In the genomic region with DNA sequence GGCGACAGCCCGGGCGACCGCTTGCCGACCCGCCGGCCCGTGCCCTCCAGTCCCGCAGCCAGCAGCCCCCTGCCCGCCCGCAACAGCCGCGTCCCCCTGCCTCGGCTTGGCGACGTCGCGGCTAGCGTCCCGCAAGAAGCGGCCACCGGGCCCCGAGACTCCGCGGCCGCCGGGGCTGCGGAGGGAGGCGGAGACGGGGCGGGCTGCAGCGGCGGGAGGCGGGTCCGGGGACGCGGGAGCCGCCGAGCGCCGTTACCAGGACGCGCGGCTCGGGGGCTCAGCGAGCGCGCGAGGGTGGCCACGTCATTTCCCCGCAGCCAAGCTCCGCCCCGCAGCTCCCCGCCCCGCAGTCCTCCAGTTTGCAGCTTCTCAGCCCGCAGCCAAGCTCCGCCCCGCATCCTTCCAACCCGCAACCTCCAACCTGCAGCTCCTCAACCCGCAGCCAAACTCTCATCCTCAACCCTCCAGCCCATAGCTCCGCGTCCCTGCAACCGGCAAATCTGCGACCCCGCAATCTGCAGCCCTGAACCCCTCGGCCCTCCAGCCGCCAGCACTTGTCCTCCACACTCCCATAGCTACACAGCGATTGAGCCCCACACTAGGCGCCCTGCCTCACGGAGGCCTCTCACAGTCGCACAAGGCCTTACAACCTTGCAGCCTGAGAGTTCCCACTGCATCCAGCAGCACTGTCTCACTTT, we compare ENCODE assay signal across 8 mouse cellular contexts. TPM values are rescaled to one million over a fixed set of nuclear protein-coding genes. Genes with fewer than 3 reads are reported as not detected.
DNase-seq lines count a peak whose midpoint lies in the region; ATAC-seq and TF ChIP-seq lines count a peak whose summit lies in the region.

A gene (minus strand): TSS at position 169 of the 698 bp plus-strand sequence.

- no peak for TF ChIP-seq EP300 in liver, embryonic 14.5 days (IDR thresholded peaks at IDR 0.05; ENCODE audit: low read depth)

- peak within 1 kb of the TSS; percentile 88 for H3K4me2 ChIP-seq in forebrain, embryonic 15.5 days (replicated peaks)
- H3K4me2 ChIP-seq in liver, embryonic 14.5 days (ENCODE audit: low read depth) = peak within 1 kb of the TSS; percentile 62
- H3K4me2 ChIP-seq in neural tube, embryonic 12.5 days (replicated peaks) = peak within 1 kb of the TSS; percentile 85

- no peaks in the 10 kb centered on the region for H3K9me3 ChIP-seq in forebrain, embryonic 15.5 days
- H3K9me3 ChIP-seq in liver, embryonic 14.5 days (ENCODE audit: control insufficient read depth, low read length) = no peaks in the 10 kb centered on the region
- no peaks in the 10 kb centered on the region for H3K9me3 ChIP-seq in neural tube, embryonic 12.5 days

- no peaks in the 10 kb centered on the region for H3K36me3 ChIP-seq in forebrain, embryonic 15.5 days
- H3K36me3 ChIP-seq in liver, embryonic 14.5 days (replicated peaks; ENCODE audit: control insufficient read depth, insufficient read depth, low read depth) = no peaks in the 10 kb centered on the region
- H3K36me3 ChIP-seq in neural tube, embryonic 12.5 days = no peaks in the 10 kb centered on the region

- peak within 1 kb of the TSS; percentile 56 for H3K9ac ChIP-seq in forebrain, embryonic 15.5 days (replicated peaks)
- H3K9ac ChIP-seq in liver, embryonic 14.5 days (replicated peaks) = no peak within 1 kb of the TSS
- H3K9ac ChIP-seq in neural tube, embryonic 12.5 days = peak within 1 kb of the TSS; percentile 82

- DNase-seq in CD4-positive helper T cell, adult 2 months (ENCODE audit: low read depth, low spot score) = peak; percentile 12
- peak; percentile 60 to 61 for DNase-seq in heart, postnatal 10 days
- DNase-seq in kidney, postnatal 4 days = peak; percentile 77 to 84
- no peak for DNase-seq in liver, embryonic 14.5 days (ENCODE audit: low read depth in 3 of 3, low spot score in 3 of 3)
- DNase-seq in thymus, postnatal 0 days (ENCODE audit: low spot score) = peak; percentile 2

- intact Hi-C loops in heart, postnatal 10 days (cut with DNase I) = no loop called here

- H3K27me3 ChIP-seq in forebrain, embryonic 15.5 days = no peaks in the 10 kb centered on the region
- H3K27me3 ChIP-seq in liver, embryonic 14.5 days (ENCODE audit: control insufficient read depth, insufficient read depth, low read length) = peaks cover 21% of the 10 kb centered on the region
- H3K27me3 ChIP-seq in neural tube, embryonic 12.5 days (replicated peaks) = no peaks in the 10 kb centered on the region

- under 1% methylated on average over 53 of the region's 71 CpGs for WGBS in forebrain, embryonic 15.5 days
- 8% methylated on average over 58 of the region's 71 CpGs for WGBS in liver, embryonic 14.5 days (ENCODE audit: insufficient replicate concordance)
- WGBS in neural tube, embryonic 12.5 days = 4% methylated on average over 62 of the region's 71 CpGs

- peak; percentile 92 for ATAC-seq in cerebellum, adult (ENCODE audit: insufficient number of reproducible peaks, low FRiP score, low TSS enrichment)
- ATAC-seq in forebrain, embryonic 15.5 days (replicated peaks) = peak; percentile 97
- no peak for ATAC-seq in liver, embryonic 14.5 days (ENCODE audit: insufficient read depth)
- peak; percentile 96 for ATAC-seq in neural tube, embryonic 12.5 days (ENCODE audit: low FRiP score, low read depth)

- peak within 1 kb of the TSS; percentile 61 for H3K27ac ChIP-seq in forebrain, embryonic 15.5 days (replicated peaks)
- no peak within 1 kb of the TSS for H3K27ac ChIP-seq in liver, embryonic 14.5 days
- no peak within 1 kb of the TSS for H3K27ac ChIP-seq in neural tube, embryonic 12.5 days

- peaks cover 16% of the 10 kb centered on the region; the same call in 1 of the 2 replicates for H3K4me1 ChIP-seq in forebrain, embryonic 15.5 days
- H3K4me1 ChIP-seq in liver, embryonic 14.5 days (replicated peaks; ENCODE audit: control insufficient read depth in 2 of 2, insufficient read depth in 2 of 2, low read length in 1 of 2) = no peaks in the 10 kb centered on the region
- no peaks in the 10 kb centered on the region for H3K4me1 ChIP-seq in neural tube, embryonic 12.5 days

- TF ChIP-seq CTCF in liver, embryonic 14.5 days (IDR thresholded peaks at IDR 0.05; ENCODE audit: low read depth) = no peak

- H3K4me3 ChIP-seq in forebrain, embryonic 15.5 days = peak within 1 kb of the TSS; percentile 71
- peak within 1 kb of the TSS; percentile 36 to 46 for H3K4me3 ChIP-seq in liver, embryonic 14.5 days (ENCODE audit: insufficient read depth in 1 of 2, low read depth in 2 of 2, low read length in 2 of 2)
- peak within 1 kb of the TSS; percentile 92 for H3K4me3 ChIP-seq in neural tube, embryonic 12.5 days

RNA-seq across cellular contexts. Expression of the gene that starts here (rescaled TPM):
- polyA plus RNA-seq in forebrain, embryonic 15.5 days (2015; fragmentation: Nextera tagmentation; extraction: Ambion mirVana) = 5.8 and 9.2 TPM in 2 replicates
- total RNA-seq in heart, postnatal 10 days (2021) = 1 to 10 TPM; 1.2 to 5.8 TPM
- polyA plus RNA-seq in liver, embryonic 14.5 days (2012; rRNA removed) = 0.18 and 0.21 TPM in 2 replicates
- 0.11 and 0.19 TPM in 2 replicates for polyA plus RNA-seq in liver, embryonic 14.5 days (2014; fragmentation: Nextera tagmentation; extraction: Ambion mirVana)
- 8.5 TPM in 2 replicates for polyA plus RNA-seq in neural tube, embryonic 12.5 days (2016; fragmentation: Nextera tagmentation; extraction: Ambion mirVana)
- polyA plus RNA-seq in thymus, postnatal 0 days (2015; fragmentation: Nextera tagmentation; extraction: Ambion mirVana) = 0.12 and 0.17 TPM in 2 replicates

Comparison
In these comparisons a context has a peak if more than half of its experiments do, and no peak if none do; other contexts are left out.
1. Peak in DNase-seq in thymus, postnatal 0 days; RNA of the gene not detected or under 1 TPM.
2. DNase-seq: peak in CD4-positive helper T cell, adult 2 months (single experiment), heart, postnatal 10 days (2 of 2) and kidney, postnatal 4 days (2 of 2); none in liver, embryonic 14.5 days (0 of 3).
3. H3K4me3 ChIP-seq: peak in every context shown above with its lines; median percentile 92 in neural tube, embryonic 12.5 days; 71 in forebrain, embryonic 15.5 days; 41 in liver, embryonic 14.5 days.
4. Peak in every context shown above with its lines, with median percentiles within 50 percentile points of each other: H3K4me2 ChIP-seq.